Mouse (Mus musculus) liver, embryonic 15.5 days (tissue): Measurements from ENCODE around the gene Gpr18. TPM values are rescaled to one million over a fixed set of nuclear protein-coding genes. Genes with fewer than 3 reads are reported as not detected.

Source experiments
- ATAC-seq: fragments of 200-750 bp; cut with Nextera tagmentation; 2 replicates; pipeline ENCODE4 v1.8.0; 2017; ENCODE audit warnings: moderate number of reproducible peaks, mild to moderate bottlenecking, moderate library complexity; ENCODE audit not compliant: insufficient read depth
- H3K27ac ChIP-seq: fragments of 300-500 bp; sonication (generic); replicated peaks from 2 replicates; pipeline ENCODE4 v1.5.1; 2015; ENCODE audit warnings: mild to moderate bottlenecking, inconsistent platforms
- H3K27me3 ChIP-seq: fragments of 300-500 bp; sonication (generic); 2 replicates; pipeline ENCODE4 v1.6.1; 2015; ENCODE audit warnings: mild to moderate bottlenecking, inconsistent platforms
- H3K36me3 ChIP-seq: fragments of 300-500 bp; sonication (generic); replicated peaks from 2 replicates; pipeline ENCODE4 v1.6.1; 2015; ENCODE audit warnings: moderate library complexity, mild to moderate bottlenecking, inconsistent platforms
- H3K4me1 ChIP-seq: fragments of 300-500 bp; sonication (generic); replicated peaks from 2 replicates; pipeline ENCODE4 v1.6.1; 2015; ENCODE audit warnings: inconsistent platforms
- H3K4me2 ChIP-seq: fragments of 300-500 bp; sonication (generic); 2 replicates; pipeline ENCODE4 v1.6.1; 2015; ENCODE audit warnings: moderate library complexity, mild to moderate bottlenecking, inconsistent platforms
- H3K4me3 ChIP-seq: fragments of 300-500 bp; sonication (generic); replicated peaks from 2 replicates; pipeline ENCODE4 v1.5.1; 2015; ENCODE audit warnings: mild to moderate bottlenecking, inconsistent platforms
- H3K9ac ChIP-seq: fragments of 300-500 bp; sonication (generic); 2 replicates; pipeline ENCODE4 v1.6.1; 2015; ENCODE audit warnings: moderate library complexity, mild to moderate bottlenecking, inconsistent platforms
- H3K9me3 ChIP-seq: fragments of 300-500 bp; sonication (generic); replicated peaks from 2 replicates; pipeline ENCODE4 v1.6.1; 2016; ENCODE audit warnings: inconsistent platforms
- WGBS: fragments of 180-500 bp; shearing (Covaris S2); methylation state at CpG from one replicate; pipeline ENCODE4 v1.1.7; 2015; ENCODE audit warnings: mixed read lengths; ENCODE audit not compliant: insufficient replicate concordance; 5-methylcytosine and 5-hydroxymethylcytosine counted together
- polyA plus RNA-seq: library from polyadenylated mRNA; unstranded; fragments of >200 nt; fragmentation: Nextera tagmentation; extraction: Ambion mirVana; gene quantifications from 2 replicates; pipeline ENCODE4 v1.2.1, GENCODE M21; 2015

Gene Gpr18
- polyA plus RNA-seq, 1 experiment from 2014 or later: 0.13 TPM

DNA sequence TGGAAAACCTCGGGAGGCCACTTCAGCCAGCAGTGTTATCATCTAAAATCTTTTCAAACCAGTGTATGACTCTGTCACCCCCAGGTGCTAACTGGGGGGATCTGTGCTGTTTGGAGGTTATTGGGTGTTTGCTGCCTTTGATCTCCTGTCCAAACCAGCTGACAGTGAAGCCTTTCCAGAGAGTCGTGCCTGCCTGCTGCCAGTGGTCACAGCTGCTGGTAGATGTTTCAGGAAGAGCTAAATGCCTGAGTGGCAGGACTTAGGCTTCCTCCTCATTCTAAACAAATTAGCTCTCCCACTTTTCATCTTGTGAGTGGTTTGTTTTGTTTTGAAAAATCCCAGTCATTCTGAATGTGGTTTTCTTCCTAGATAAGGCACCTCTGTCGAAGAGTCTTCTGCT lies 10.8 kb downstream of the Gpr18 start:
- Histone ChIP-seq H3K4me1 (peaks cover 36% of the 10 kb centered on the region), H3K4me3 (no peak overlapping the region), H3K27me3 (no peaks in the 10 kb centered on the region), H3K36me3 (peaks cover 14% of the 10 kb centered on the region; the same call in 1 of the 2 replicates), H3K9me3 (no peaks in the 10 kb centered on the region), H3K4me2 (no peak overlapping the region), H3K27ac (no peak overlapping the region), H3K9ac (no peak overlapping the region)
- ATAC-seq: no peak
- 10% methylated on average over 3 of the region's 3 CpGs for WGBS

- Histone ChIP-seq H3K4me3 (no peak overlapping the region), H3K9ac (no peak overlapping the region), H3K27me3 (no peaks in the 10 kb centered on the region), H3K27ac (no peak overlapping the region), H3K4me1 (peaks cover 40% of the 10 kb centered on the region), H3K4me2 (no peak overlapping the region), H3K9me3 (no peaks in the 10 kb centered on the region), H3K36me3 (peaks cover 6% of the 10 kb centered on the region; the same call in 1 of the 2 replicates)
- 47% methylated on average over 7 of the region's 7 CpGs for WGBS
- no peak for ATAC-seq
These were observed 12.2 kb downstream of the Gpr18 start for GRCm38 (mm10) chr14:121903381-121903876.

- no peak overlapping the region for H3K4me2 ChIP-seq
- H3K9me3 ChIP-seq: no peaks in the 10 kb centered on the region
- H3K4me3 ChIP-seq: no peak overlapping the region
- no peak overlapping the region for H3K9ac ChIP-seq
- no peaks in the 10 kb centered on the region for H3K27me3 ChIP-seq
- peaks cover 31% of the 10 kb centered on the region for H3K4me1 ChIP-seq
- no peak for ATAC-seq
- WGBS: 82% methylated on average over 6 of the region's 6 CpGs
- H3K27ac ChIP-seq: no peak overlapping the region
- H3K36me3 ChIP-seq: no peaks in the 10 kb centered on the region
These were observed 14.1 kb downstream of the Gpr18 start for GRCm38 (mm10) chr14:121901511-121901910.

DNA sequence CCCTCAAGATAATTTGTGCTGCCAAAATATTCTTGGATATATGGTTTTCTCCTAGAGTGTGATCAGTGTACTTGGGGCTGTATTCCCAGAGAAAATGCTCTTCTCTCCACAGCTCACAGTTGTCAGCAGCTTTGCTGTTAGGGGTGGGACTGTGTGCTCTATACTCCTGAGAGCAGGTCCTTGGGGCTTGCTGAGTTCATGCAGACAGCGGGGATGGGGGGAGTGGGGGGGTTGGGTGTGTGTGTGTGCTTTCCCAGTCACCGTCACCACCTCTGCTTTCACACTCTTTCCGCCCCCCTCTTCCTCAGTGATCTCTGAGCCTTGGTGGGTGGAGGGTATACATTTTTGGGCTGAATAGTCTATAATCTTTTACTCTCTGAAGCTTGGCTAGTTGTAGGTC lies 16.5 kb downstream of the Gpr18 start:
- Histone ChIP-seq H3K27me3 (no peaks in the 10 kb centered on the region), H3K27ac (no peak overlapping the region), H3K9ac (no peak overlapping the region), H3K9me3 (no peaks in the 10 kb centered on the region), H3K4me2 (no peak overlapping the region), H3K36me3 (no peaks in the 10 kb centered on the region), H3K4me3 (no peak overlapping the region), H3K4me1 (peaks cover 12% of the 10 kb centered on the region)
- no peak for ATAC-seq
- 64% methylated on average over 3 of the region's 3 CpGs for WGBS

- WGBS: 62% methylated on average over 11 of the region's 11 CpGs
- H3K27me3 ChIP-seq: no peaks in the 10 kb centered on the region
- no peak overlapping the region for H3K4me2 ChIP-seq
- H3K4me1 ChIP-seq: peaks cover 13% of the 10 kb centered on the region
- H3K36me3 ChIP-seq: no peaks in the 10 kb centered on the region
- H3K9me3 ChIP-seq: no peaks in the 10 kb centered on the region
- no peak for ATAC-seq
- H3K4me3 ChIP-seq: no peak overlapping the region
- H3K9ac ChIP-seq: no peak overlapping the region
- no peak overlapping the region for H3K27ac ChIP-seq
These were observed 17.1 kb downstream of the Gpr18 start for GRCm38 (mm10) chr14:121898509-121898908.

GRCm38 (mm10) chr14:121897773-121898172 lies 17.8 kb downstream of the Gpr18 start:
- 52% methylated on average over 2 of the region's 2 CpGs for WGBS
- no peak for ATAC-seq
- Histone ChIP-seq H3K4me1 (peaks cover 11% of the 10 kb centered on the region), H3K9ac (no peak overlapping the region), H3K4me3 (no peak overlapping the region), H3K27me3 (no peaks in the 10 kb centered on the region), H3K36me3 (no peaks in the 10 kb centered on the region), H3K9me3 (no peaks in the 10 kb centered on the region), H3K27ac (no peak overlapping the region), H3K4me2 (no peak overlapping the region)

DNA sequence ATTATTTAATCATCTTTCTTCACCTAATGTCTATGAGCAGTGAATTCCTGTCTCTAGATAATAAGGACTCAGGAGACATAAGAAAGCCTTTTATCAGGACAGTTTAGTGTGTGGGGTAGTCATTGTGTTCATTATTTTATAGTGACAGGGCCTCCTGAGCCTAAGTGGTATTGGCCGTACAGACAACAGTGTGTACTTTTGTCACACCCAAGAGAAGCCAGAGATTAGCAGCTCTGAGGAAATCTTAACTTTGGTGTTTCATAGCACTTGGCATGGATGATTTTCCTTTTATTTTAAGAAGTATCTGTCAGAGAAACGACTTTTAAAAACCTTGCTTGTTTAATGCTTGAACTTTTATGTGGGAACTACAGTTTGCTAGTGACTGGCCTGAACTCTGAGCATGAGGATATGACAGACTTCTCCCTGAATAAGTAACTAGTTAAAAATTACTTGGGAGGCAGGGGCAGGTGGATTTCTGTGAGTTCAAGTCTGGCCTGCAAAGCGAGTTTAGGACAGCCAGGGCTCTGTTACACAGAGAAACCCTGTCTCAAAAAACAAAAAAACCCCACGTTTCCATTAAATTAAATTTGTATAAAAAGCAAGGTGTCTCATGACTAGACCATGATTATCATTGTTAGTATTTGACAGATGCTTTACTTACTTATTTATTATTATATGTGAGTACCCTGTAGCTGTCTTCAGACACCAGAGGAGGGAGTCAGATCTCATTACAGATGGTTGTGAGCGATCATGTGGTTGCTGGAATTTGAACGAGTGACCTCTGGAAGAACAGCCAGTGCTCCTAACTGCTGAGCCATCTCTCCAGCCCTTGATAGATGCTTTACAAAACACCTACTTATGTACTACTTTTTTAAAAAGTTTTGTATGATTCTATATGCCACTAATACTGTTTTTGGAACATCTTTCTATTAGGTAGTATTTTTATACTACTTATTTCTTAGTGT lies 19.2 kb downstream of the Gpr18 start:
- no peak overlapping the region for H3K4me2 ChIP-seq
- H3K27me3 ChIP-seq: no peaks in the 10 kb centered on the region
- H3K27ac ChIP-seq: no peak overlapping the region
- no peaks in the 10 kb centered on the region for H3K36me3 ChIP-seq
- no peak overlapping the region for H3K9ac ChIP-seq
- H3K9me3 ChIP-seq: no peaks in the 10 kb centered on the region
- H3K4me1 ChIP-seq: peaks cover 11% of the 10 kb centered on the region
- 58% methylated on average over 6 of the region's 6 CpGs for WGBS
- no peak for ATAC-seq
- no peak overlapping the region for H3K4me3 ChIP-seq

- H3K4me3 ChIP-seq: no peak overlapping the region
- no peak for ATAC-seq
These were observed 20.3 kb downstream of the Gpr18 start for GRCm38 (mm10) chr14:121895316-121895715.

DNA sequence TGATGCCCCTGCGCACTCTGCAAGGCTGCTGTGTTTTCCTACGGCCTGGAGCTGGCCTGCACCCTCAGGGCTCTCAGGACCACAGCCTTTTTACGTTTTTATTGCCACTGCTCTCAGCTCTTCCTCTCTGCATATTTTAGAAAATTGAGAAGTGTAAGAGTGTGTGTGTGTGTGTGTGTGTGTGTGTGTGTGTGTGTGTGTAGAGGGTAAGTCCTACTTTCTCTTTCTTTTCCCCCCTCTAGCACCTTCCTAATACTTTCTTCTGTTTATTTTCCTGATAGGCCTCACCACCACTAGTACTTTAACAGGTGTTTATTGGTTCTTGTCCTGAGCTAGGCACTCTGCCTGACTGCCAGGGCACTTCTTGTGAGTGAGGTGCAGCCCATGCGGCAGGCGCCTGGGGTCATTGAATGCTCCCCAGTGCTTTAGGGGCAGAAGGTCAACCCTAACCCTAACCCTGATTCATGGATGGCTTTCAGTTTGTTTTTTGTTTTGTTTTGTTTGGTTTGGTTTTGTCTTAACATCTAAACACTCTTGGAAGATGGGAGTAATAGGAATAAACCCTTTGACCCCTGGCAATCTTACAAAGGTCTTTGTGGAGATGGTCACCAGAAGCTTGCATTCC lies 21.0 kb downstream of the Gpr18 start:
- Histone ChIP-seq H3K4me1 (peaks cover 11% of the 10 kb centered on the region), H3K4me3 (no peak overlapping the region), H3K9me3 (no peaks in the 10 kb centered on the region), H3K27ac (no peak overlapping the region), H3K36me3 (no peaks in the 10 kb centered on the region), H3K9ac (no peak overlapping the region), H3K27me3 (no peaks in the 10 kb centered on the region), H3K4me2 (no peak overlapping the region)
- WGBS: 66% methylated on average over 5 of the region's 5 CpGs
- ATAC-seq: no peak

More at GRCm38 (mm10) chr14:121895316-121895715, 20.3 kb downstream of the Gpr18 start:
- Histone ChIP-seq H3K4me1 (peaks cover 11% of the 10 kb centered on the region), H3K36me3 (no peaks in the 10 kb centered on the region), H3K27ac (no peak overlapping the region), H3K9me3 (no peaks in the 10 kb centered on the region), H3K9ac (no peak overlapping the region), H3K4me2 (no peak overlapping the region), H3K27me3 (no peaks in the 10 kb centered on the region)
- WGBS: 73% methylated on average over 4 of the region's 4 CpGs

DNA sequence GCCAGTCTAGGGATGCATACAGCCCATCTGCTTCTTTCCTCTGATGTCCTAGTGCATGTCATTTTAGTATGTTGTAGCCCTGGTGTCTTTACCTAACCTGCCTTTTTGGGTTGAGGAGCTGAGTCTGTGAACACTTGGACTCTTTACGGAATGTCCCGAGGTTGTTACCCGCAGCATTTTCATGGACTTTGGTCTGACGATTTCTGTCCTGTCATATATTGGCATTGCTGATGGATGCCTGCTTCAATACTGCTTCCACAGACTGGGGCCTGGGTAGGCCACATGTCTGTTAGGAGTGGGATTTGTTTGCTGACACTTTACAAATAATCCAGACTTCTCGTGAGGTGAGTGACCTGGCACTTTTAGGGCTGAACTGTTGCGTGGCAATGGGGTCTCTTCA lies 21.8 kb downstream of the Gpr18 start:
- Histone ChIP-seq H3K36me3 (no peaks in the 10 kb centered on the region), H3K9me3 (no peaks in the 10 kb centered on the region), H3K27me3 (no peaks in the 10 kb centered on the region), H3K27ac (no peak overlapping the region), H3K9ac (no peak overlapping the region), H3K4me1 (peaks cover 10% of the 10 kb centered on the region), H3K4me3 (no peak overlapping the region), H3K4me2 (no peak overlapping the region)
- WGBS: 65% methylated on average over 6 of the region's 6 CpGs
- no peak for ATAC-seq

DNA sequence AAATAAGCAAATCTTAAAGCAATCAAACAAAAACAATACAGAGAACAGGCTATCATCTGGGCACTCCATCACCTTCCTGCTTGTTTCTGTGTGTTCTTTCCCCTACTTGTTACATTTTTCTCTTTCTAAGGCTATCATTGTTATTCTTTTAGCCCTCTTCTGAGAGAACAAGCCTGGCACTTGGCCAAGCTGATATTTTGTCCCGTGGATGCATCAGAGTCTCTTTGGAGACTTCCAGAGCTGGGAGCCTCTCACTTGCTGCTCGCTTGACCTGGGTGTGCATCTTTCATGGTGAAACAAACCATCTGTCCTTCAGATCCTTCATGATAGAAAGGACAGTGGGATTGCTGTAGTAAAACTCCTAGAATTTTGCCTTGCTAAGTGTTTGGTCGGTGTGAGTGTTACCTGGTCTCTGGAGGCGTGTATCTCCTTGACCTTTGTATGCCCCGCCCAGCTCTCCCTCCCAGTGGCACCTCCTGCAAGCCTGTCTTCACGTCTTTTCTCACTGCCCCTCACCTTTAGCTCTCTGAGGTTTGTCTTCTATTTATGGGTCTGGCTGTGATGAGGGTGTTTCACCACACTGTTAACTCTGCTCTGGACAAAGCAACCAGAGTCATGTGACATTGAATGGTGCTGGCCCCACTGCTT lies 31.3 kb downstream of the Gpr18 start:
- H3K4me3 ChIP-seq: no peak overlapping the region
- H3K9ac ChIP-seq: no peak overlapping the region
- 61% methylated on average over 6 of the region's 6 CpGs for WGBS

More for the DNA sequence above, 31.3 kb downstream of the Gpr18 start:
- H3K4me1 ChIP-seq: peaks cover 39% of the 10 kb centered on the region
- peaks cover 7% of the 10 kb centered on the region; the same call in 1 of the 2 replicates for H3K36me3 ChIP-seq
- no peaks in the 10 kb centered on the region for H3K27me3 ChIP-seq
- no peak overlapping the region for H3K27ac ChIP-seq
- ATAC-seq: no peak
- no peak overlapping the region for H3K4me2 ChIP-seq
- no peaks in the 10 kb centered on the region for H3K9me3 ChIP-seq
